Mouse (Mus musculus) myocyte (in vitro differentiated cells): ENCODE results near the gene Npas2.

ENCODE experiments used
- POLR2A ChIP-seq: IDR thresholded peaks from one replicate; pipeline ENCODE4 v1.6.1; 2011; ENCODE audit warnings: low read depth, mild to moderate bottlenecking, control low read depth, moderate library complexity; ENCODE audit not compliant: insufficient read length
- SRF ChIP-seq: IDR thresholded peaks from one replicate; pipeline ENCODE4 v1.6.1; 2011; ENCODE audit warnings: low read depth; ENCODE audit not compliant: control insufficient read depth, insufficient read length

DNA sequence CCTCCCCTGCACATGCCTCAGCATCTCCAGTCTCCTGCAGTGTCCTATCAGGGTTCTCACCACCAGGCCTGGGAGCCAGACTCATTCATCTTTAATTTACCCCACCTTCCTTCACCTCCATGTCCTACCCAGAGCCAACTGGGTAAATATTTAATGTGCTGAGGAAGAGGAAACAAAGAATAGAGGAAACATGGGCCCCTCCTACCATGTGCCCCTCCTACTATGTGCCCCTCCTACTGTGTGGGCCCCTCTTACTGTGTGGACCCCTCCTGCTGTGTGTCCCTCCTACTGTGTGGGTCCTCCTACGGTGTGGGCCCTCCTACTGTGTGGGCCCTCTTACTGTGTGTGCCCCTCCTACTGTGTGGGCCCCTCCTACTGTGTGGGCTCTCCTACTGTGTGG is 51.2 kb downstream of the Npas2 start:
- no peak for TF ChIP-seq SRF
- no peak for TF ChIP-seq POLR2A
